21 mouse cellular contexts compared by ENCODE assay signal in the genomic region with DNA sequence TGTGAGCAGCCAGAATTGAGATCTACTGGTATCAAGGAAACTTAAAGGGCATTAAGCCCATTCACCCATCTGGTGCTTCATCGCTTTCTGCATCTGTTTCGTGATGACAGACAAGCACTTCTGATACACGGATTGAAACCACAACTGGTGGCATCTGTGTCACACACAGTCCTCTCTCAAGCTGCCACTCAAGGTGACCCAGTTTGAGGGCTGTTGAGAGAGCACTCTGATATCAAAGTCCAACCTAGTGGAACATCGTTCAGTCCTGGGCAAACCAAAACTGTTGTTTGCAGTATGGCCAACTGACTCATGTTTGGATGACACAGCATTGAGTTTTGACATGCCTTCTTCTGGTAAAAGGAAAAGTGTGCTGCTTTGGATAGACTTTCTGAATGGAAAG.
A peak's percentile ranks its signal among the peaks of the same experiment; 100 is the strongest.
DNase-seq lines count a peak whose midpoint lies in the region; ATAC-seq lines count a peak whose summit lies in the region.
"Had no signal": no experiment of that assay in that cellular context is flagged by ENCODE, and none has a peak within 500 bp of the region (broad histone marks: within the 10 kb centered on the region; RNA-seq: fewer than 3 reads in every experiment).

No protein-coding gene starts in this region.

- H3K4me2 ChIP-seq in heart, embryonic 12.5 days, result no peak overlapping the region
- H3K4me2 ChIP-seq: embryonic facial prominence, embryonic 12.5 days; limb, embryonic 13.5 days had no signal

- no peak overlapping the region for H3K9ac ChIP-seq in heart, embryonic 12.5 days
- H3K9ac ChIP-seq: embryonic facial prominence, embryonic 12.5 days; limb, embryonic 13.5 days had no signal

- WGBS in heart, embryonic 12.5 days, result 39% methylated on average over 4 of the region's 4 CpGs

- no peaks in the 10 kb centered on the region for H3K27me3 ChIP-seq in heart, embryonic 12.5 days (replicated peaks)
- H3K27me3 ChIP-seq: CH12.LX; embryonic facial prominence, embryonic 12.5 days; limb, embryonic 13.5 days had no signal

- intact Hi-C loops in heart, postnatal 14 days (cut with DNase I), result no loop called here

- H3K4me1 ChIP-seq in heart, embryonic 12.5 days (replicated peaks), result peaks cover 15% of the 10 kb centered on the region
- H3K4me1 ChIP-seq: embryonic facial prominence, embryonic 12.5 days; hindbrain, embryonic 10.5 days; limb, embryonic 13.5 days had no signal

- H3K4me3 ChIP-seq in heart, embryonic 12.5 days, result no peak overlapping the region
- H3K4me3 ChIP-seq: embryonic facial prominence, embryonic 12.5 days; hindbrain, embryonic 10.5 days; limb, embryonic 13.5 days had no signal

- H3K27ac ChIP-seq in heart, embryonic 12.5 days (ENCODE audit: poor library complexity, severe bottlenecking), result peak overlapping the region; percentile 54
- H3K27ac ChIP-seq: embryonic facial prominence, embryonic 12.5 days; hindbrain, embryonic 10.5 days; hindbrain, postnatal 0 days; limb, embryonic 13.5 days; stomach, postnatal 0 days had no signal

- ATAC-seq in heart, embryonic 12.5 days (ENCODE audit: insufficient number of reproducible peaks, low FRiP score), result no peak
- ATAC-seq: forebrain, embryonic 16.5 days; hindbrain, postnatal 0 days; intestine, postnatal 0 days; midbrain, embryonic 16.5 days had no signal

- H3K36me3 ChIP-seq in heart, embryonic 12.5 days, result no peaks in the 10 kb centered on the region
- H3K36me3 ChIP-seq: embryonic facial prominence, embryonic 12.5 days; hindbrain, embryonic 10.5 days; limb, embryonic 13.5 days had no signal

- no peaks in the 10 kb centered on the region for H3K9me3 ChIP-seq in heart, embryonic 12.5 days (replicated peaks)
- H3K9me3 ChIP-seq: embryonic facial prominence, embryonic 12.5 days; hindbrain, embryonic 10.5 days; limb, embryonic 13.5 days had no signal

- DNase-seq in adrenal gland, adult (ENCODE audit: inconsistent age in 2 of 2, low spot score in 1 of 2), result peak; percentile 48 to 72
- no peak for DNase-seq in adrenal gland, adult 8-10 months
- DNase-seq in heart, postnatal 14 days, result no peak
- peak; percentile 31 for DNase-seq in thymus, postnatal 0 days (ENCODE audit: low spot score)
- DNase-seq in thymus, postnatal 4 days, result no peak
- DNase-seq in skeletal muscle tissue, adult 2 months (ENCODE audit: low read depth, low spot score), result peak; percentile 36
- no peak for DNase-seq in kidney, postnatal 36 days
- DNase-seq: cerebellum, adult 9-10 months; gastrocnemius, postnatal 25 days; lung, postnatal 14 days; right cerebral cortex, postnatal 4 days had no signal

Comparison
In these comparisons a context has a peak if more than half of its experiments do, and no peak if none do; other contexts are left out.
1. DNase-seq: peak in adrenal gland, adult (2 of 2), thymus, postnatal 0 days (single experiment) and skeletal muscle tissue, adult 2 months (single experiment); none in adrenal gland, adult 8-10 months (single experiment), heart, postnatal 14 days (0 of 2), thymus, postnatal 4 days (single experiment) and kidney, postnatal 36 days (0 of 2).